Mouse (Mus musculus) thymus, postnatal 25 days (tissue): ENCODE measurements around the gene Trim71.
A peak's percentile ranks its signal among the peaks of the same experiment; 100 is the strongest.

Source experiments
- DNase-seq: peaks from one replicate; pipeline ENCODE4 v3.0.0; 2022

The Trim71 gene

DNA sequence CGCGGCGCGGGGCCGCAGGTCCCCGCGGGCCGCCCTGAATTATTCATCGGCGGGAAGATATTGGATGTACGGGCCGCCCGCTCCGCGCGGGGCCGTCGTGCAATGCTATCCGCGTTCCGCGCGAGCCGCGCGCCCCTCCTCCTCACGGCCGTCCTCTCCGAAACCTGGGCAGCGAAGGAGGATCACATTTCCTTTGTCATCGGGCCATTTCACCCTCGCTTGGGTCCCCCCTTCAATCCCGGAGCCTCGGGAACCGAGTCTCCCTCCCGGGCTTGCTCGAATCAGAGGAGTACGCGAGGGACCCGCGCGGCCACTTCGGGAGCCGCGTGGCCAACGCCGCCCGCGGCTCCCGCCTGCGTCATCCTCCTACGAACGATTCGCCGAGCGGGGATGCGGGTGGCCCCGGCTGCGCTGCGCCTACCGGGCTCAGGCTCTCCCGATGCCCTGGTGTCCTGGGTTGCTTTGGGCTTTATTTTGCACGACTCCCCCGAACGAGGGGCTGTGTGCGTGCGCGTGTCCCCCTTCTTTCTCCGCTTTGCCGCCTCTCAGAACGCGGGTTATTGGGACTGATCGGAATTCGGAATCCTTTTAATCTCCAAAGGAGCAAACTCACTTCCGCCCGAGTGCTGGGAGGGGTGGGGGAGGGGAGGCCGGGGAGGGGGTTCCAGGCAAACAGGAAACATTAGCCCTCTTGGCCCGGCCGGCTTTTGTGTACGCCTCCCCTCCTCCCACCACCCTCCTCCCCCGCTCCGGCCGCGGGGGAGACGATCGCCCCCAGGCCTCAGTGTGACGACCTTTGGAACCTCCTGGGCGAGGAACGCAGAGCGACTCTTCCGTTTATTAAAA lies at the start of gene Trim71:
Trim71 (minus strand) TSS at position 609 of the 846 bp plus-strand sequence.
- DNase-seq, result peak; percentile 14

DNA sequence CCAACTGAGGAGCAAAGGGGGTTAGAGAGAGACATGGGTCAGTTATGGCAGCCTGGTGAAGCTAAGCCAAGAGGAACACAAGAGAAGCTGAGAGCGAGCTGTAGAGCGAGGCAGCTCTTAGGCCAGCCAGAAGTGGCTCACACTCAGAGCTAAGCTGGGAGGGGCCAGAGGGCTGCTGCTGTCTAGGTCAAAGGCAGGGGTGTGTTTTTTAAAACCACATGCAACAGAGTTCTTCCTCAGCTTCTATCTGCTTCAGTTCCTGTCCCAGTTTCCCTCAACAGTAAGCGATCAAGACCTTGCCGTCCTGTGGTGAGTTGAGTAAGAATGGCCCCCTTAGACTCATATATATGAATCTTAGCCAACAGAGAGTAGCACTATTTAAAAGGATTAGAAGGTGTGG lies 48.9 kb upstream of the Trim71 start:
- peak; percentile 73 for DNase-seq

DNA sequence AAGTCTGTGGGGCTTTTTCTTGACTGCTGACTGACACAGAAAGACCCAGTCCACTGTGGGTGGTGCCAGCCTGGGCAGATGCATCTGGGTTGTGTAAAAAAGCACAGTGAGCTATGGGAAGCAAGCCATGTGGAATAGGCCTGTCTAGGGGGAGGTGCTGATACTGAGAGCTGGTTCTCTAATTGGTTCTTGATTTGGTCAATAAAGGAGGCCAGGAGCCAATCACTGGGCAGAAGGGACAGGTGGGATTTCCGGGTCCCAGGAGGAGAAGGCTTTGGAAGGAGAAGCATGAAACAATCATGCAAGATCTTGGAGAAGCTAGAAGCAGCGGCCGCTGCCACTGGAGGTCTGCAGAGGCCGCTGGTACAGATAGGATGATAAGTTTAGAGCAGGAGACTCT lies 48.4 kb upstream of the Trim71 start:
- no peak for DNase-seq

DNA sequence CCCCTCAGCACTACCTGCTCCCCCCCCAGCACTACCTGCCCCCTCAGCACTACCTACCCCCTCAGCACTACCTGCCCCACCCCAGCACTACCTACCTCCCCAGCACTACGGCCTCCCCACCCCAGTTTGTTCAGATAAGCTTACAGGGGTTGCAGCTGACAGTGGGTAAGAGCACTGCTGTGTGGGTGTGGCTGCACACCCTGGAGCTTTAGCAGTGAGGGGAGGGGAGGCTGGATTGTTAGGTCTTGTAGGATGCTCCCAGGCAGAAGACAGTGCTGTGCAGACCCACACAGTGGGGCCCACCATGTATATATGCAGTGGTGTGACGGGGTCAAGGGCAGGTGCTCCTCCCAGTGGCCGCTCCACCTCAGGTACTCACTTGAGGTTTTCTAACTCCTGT lies 46.1 kb upstream of the Trim71 start:
- DNase-seq, result no peak

DNA sequence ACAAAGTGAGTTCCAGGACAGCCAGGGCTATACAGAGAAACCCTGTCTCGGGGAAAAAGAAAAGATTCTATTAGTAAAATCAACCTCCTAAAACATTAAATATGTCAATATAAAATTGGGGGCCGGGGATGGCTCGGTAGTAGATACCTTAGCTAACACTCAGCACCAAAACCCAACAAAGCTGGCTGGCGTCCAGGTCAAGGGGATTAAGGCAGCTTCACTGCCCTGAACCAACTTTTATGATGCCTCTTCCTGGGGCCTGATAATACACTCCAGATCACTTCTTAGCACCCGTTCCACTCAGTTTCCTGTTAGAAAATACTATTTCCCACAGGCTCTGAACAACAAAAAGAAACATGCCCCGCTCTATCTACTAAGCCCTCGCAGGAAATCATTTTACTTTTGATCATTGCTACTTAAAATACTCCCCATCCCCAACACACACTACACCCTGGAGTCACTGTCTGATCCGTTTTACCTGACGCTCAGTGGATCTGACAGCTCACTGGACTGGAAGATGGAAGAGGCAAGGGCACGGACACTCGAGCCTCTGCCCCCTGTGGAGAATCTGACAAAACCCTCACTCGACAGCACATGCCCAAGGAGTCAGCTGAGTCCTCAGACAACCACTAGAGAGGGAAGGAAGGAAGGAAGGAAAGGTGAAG lies 39.8 kb upstream of the Trim71 start:
- no peak for DNase-seq

DNA sequence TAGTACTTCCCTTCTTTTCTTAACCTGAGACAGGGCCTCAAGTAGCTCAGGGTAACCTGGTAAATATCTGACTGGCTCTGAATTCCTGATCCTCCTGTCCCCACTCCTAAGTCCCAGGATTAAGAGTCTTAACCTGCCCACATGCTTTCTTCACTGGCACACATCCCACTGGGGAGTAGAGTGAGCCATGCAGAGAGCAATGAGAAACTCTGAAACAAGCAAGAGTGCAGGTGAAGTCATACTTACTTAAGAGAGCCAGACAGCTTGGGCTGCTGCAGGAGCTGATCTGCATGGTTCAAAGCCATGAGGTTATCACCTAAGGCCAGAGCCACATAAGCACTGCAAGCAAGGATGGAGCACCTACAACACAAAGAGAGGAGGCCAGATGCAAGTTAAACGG lies 36.9 kb upstream of the Trim71 start:
- DNase-seq, result no peak

DNA sequence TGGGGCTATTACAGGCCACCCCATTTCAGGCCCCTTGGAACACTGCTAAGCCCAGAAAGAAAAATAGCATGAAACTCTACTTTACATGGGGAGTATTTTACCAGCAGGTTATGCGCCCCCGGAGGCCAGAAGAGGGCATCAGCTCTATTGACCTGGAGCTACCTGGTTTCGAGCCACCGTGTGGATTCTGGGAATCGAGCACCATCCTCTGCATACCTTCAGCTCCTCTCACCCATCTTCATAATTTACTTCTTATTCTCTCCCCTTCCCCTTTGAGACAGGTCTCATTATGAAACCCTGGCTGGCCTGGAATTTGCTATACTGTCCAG lies 20.8 kb upstream of the Trim71 start:
- peak; percentile 20 for DNase-seq

DNA sequence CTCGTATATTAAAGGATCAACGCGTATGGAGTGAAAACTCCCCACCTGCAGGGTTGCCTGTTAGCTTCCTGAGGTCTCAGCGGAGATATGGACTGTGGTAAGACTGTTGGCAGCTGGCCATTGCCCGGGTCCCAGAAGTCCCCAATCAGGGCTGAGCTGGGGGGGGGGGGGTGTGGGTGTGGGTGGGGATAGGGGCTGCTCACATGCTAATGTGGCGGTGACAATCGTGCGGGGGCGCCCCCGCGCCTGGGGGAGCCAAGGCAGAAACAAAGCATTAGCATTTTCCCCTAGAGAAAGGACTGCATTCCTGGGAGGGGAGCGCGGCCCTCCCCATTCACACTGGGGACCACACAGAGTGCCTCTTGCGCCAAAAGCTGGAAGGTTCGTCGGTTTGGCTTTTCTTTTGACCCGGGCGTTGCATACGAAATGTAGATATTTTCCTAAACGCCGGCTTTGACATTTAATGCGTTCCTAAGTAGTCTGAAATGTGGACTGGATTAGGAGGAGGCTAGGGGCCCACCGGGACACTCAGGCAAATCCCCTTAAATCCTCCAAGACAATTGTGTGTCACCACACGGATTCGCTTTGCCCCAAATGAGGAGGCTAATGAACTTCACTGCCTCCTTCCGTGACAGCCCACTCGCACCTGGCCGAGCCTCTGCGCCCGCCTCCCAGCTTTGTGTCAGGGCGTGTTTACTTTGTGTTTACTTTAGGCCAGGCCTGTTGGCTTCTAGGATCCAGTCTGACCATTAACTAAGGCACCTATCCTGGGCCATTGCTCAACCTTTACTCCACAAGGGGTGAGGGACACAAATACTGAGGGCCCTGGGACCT lies 20.2 kb upstream of the Trim71 start:
- no peak for DNase-seq

DNA sequence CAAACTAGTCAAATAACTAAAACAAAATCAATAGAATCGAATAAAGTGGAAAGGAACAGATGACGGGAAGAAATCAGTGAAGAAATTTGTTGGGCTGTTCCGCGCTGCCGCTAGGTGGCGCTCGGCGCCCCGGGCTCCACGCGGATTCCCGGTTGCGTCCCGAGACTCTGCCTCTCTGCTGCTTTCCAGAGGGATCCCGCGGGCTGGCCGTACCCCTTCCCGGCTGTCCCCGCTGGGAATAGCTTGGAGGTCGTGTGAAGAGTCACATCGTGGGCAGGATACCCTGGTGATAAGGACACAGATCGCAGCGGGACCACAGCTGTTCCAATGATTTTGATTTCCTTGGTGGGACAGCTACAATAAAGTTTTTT lies 19.6 kb upstream of the Trim71 start:
- peak; percentile 45 for DNase-seq

DNA sequence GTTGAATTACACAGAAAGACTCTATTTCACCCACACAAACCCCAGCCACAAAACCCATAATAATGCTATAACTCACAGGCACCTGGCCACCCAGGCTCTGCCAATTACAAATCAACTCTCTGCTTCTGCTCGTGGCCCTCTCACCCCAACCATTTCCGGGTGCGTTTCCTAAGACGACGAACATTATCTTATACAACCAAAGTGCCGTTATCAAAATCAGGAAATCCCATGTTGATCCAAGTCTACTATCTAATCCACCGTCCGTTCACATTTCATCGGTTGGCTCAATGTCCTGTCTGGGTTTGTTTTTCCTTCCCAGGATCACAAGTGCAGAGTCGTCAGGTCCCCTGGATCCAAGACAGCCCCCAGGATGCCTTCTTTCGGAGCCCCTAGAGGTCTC lies 14.5 kb upstream of the Trim71 start:
- DNase-seq, result no peak

DNA sequence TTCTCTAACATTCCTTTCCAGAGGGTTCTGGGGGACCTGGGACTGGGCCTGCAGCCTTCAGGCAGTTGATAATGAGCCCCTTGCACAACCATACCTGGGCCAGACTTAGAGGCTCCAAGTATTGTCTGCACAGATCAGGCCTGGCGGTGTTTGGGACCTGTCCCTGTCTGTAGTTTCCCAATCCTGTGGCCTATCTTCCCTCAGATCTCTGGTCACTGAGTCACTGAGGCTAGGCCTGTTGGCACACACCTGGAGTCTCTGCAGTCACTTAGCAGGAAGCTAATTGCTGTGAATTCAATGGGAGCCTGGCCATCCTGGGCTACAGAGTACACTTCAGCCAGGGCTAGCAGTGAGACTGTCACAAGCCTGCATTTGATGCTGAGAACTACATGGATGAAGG lies 11.8 kb upstream of the Trim71 start:
- no peak for DNase-seq

DNA sequence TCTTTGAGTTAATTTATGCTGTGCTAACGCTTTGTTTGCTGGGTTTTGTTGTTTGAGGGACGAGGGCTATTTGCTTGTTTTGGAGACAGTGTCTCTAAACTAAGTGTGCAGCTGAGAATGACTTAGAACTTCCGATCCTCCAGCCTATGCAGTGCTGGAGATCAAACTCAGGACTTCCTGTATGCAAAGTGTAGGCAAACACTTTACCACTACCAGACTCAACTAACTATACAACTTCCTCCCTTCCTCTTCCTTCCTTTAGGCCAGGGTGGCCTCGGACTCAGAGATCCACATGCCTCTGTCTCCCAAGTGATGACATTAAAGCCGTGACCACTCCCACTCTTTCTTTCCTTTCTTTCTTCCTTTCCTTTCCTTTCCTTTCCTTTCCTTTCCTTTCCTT lies 9.4 kb upstream of the Trim71 start:
- DNase-seq, result no peak

DNA sequence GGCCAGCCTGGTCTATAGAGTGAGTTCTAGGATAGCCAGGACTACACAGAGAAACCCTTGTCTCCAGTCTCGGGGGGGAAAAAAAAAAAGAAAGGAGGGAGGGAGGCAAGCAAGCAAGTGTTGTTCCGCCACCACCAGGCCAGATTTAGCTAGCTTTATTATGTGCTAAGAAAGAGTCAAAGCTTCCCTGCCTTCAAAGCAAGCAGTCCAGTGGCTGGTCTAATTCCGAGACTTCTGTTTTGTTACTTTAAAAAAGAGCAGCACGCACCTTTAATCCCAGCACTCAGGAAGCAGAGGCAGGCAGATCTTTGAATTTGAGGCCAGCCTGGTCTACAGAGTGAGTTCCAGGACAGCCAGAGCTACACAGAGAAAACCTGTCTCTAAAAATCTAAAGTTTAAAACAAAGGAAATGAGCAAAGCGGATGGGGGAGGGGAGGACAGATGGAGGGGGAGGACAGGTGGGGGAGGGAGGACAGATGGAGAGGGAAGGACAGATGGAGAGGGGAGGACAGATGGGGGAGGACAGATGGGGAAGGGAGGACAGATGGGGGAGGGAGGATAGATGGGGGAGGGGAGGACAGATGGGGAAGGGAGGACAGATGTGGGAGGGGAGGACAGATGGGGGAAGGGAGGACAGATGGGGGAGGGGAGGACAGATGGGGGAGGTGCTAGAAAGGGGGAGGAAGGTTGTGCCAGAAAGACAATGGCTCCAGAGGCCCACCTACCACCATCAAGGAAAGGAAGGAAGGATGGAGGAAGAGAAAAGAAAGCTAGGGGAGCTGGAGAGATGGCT lies 4.7 kb upstream of the Trim71 start:
- DNase-seq, result no peak

DNA sequence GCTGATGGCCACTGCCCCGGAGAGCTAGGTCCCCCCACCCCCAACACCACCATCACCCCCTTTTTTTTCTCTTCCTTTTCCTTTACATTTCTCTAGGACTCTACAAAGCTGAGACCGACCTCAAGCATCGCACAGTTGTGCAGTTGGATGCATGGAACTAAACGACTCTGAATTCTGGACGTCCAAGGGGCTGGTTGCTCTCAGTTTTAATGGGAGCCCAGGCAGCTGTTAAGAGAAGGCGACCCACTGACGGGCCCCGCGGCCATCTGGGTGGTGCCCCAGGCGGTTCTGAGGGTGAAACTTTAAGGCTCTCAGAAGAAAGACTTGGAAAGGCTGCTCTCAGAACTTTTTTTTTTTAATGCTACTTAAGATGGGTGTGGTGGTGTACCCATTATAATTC lies 498 bp upstream of the Trim71 start:
- DNase-seq, result no peak

DNA sequence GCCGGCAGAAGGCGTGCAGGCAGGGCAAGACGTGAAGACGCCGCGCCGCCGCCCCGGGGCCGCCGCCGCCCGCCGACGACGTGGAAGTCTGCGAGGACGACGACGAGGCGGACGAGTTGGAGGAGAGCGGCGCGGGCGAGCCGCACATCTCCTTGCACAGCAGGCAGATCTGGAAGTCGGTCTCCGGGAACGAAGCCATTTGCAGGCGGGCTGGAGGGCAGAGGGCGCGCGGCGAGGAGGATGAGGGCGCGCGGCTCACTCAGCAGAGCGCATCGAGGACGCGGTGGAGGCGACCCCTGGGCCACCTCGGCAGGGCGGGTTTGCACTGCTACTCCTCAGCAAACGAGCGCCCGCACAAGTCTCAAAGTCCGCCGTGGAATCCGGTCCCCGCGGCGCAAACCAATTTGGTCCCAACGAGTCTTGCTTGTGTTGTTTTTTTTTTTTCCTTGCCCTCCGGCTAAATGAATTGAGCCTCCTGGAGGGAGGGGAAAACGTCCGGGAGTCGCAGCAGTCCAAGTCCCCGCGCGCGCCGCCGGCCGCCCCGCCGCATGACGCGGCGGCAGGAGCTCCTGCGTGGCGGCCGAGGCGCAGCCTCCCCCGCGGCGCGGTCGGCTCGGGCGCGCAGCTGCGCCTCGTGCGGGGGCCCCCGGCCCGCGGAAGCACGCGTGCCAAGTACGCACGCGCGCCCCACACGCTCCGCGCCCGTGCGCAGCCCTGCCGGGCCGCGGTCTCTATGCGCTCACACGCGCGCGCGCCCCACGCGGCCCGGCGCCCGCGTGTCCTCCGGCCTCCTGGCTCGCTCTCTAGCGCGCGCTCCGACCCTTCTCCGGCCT lies 1.0 kb downstream of the Trim71 start:
- peak; percentile 18 for DNase-seq

DNA sequence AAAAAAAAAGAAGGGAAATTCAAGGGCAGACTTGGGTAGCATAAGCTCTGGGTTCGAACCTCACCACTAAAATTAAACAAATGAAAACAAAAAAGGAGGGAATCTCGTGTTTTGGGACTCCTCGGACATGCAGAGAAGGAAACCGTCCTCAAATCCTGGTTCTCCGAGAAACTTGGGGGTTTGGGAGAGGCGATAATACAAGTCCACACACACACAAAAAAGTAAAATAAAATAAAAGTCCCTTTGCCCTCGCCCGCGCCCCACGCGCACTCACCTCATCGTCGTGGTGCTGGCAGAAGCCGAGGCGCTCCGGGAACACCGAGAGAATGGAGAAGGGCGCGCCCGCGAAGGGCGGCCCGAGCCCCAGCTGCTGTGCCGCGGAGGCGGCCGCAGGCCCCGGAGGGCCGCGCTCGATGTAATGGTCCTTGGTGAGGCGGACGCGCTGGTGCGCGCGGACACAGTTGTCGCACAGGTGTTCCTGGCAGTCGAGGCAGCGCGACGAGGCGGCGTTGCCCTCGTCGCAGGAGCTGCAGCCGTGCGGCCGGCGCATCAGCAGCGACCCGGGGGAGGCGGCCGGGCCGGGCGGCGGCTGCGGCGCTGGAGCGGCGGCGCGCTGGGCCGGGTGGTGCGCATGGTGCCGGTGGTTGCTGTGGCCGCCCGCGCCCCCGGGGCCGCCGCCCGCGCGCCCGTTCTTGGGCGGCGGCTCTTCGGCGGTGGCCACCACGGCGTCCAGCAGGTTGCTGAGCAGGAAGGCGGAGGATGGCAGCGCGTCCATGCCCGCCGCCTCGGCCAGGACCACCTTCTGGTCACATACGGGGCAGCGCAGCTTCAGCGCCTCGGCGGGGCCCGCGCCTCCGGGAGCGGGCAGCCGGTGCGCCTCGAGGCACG lies 1.9 kb downstream of the Trim71 start:
- DNase-seq, result no peak

DNA sequence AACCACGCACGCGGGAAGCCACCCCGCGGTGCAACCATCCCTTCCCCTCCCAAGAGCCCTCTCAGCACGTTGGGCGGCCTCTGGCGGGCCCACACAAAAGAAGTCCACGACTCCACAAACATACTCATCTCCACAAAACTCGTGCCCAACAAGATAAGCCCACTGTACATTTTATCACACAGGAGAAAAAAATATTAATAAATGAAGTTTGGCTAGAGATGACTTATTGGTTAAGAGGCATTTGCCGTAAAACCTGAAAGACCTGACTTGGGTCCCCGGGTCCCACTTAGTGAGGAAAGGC lies 2.5 kb downstream of the Trim71 start:
- no peak for DNase-seq

DNA sequence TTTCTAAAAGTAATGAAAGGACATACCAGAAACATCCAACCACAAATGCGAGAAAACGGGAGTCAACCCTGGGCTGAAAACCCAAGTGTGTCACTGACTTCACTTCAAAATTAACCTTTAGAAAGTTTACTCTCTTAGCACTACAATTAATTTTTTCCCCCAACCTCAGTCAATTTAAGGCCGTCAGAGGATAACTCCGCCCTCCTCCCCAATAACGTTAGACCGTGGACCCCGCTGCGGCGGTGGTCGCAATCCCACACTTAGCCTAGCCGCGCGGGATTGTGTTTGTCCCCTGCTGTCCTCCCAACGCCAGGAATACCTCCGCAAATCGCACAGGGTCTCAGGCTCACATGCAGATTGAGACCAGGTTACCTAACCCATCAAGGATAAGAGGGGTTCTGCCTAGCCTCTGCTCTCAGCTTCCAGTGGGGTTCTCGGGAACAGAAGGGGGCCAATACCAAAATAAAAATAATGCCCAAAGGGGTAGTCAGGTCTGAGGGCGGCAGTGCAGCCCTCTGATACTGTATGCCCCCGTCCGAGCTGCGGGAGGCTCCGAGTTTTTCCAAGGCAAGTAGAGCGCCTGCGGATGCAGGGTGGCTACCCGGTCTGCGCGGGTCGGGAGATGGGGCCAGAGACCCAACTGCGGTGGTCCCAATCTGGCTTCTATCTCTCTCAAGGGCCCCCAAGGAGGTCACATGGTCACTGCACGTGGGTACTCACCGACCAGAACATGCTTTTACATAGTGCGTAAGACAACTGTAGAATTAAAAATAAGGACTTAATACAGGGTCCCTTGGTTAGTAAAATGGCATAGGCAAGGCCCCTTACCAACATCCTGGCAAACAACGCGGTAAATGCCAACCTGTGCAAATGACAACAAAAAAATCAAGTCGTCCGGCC lies 3.1 kb downstream of the Trim71 start:
- no peak for DNase-seq

DNA sequence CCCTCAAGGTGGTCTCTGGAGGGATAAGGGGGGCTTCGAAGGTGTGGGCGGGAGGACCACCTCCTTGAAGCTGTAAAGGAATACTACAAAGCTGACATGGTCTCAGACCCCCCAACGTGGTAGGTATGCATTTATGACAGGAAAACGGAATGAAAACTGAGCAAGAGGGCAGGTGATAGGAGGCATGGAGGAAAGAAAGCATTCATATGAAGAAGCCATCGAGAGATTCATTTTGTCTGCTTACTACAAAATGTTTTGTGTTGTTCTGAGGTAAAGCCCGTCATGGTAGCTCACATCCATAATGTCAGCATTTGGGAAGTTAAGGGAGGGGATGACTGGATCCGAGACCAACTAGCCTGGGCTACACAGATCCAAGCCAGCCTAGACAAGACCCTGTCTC lies 4.0 kb downstream of the Trim71 start:
- DNase-seq, result no peak

DNA sequence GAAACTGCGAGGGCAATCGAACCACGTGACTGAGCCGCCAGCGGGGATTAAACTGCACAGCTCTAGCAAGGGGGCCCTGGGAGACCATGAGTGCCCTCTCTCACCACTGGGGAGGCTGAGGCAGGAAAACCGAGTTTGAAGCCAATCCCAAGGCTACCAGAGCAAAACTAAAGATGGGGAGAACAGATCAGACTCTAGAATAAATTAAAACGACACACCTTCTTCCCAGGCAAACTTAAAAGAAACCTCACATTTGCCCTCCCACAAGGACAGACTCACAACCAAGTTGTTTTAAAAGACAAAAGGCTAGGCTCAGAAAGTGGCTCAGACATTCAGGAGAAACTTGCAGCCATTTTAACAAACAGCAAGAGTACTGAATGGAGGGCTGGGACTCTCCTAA lies 7.1 kb downstream of the Trim71 start:
- DNase-seq, result no peak
